Mouse (Mus musculus): ENCODE measurements around the gene Sf3b4. TPM values are rescaled to one million over a fixed set of nuclear protein-coding genes. Genes with fewer than 3 reads are reported as not detected.
"Not testable (repeated sequence)": the region's sequence is repeated elsewhere in the genome, so short reads cannot be mapped to it uniquely, and the experiment has no call there.

The Sf3b4 gene
- total RNA-seq, 2 experiments from 2014 or later: 12.1 to 14.4 TPM

DNA sequence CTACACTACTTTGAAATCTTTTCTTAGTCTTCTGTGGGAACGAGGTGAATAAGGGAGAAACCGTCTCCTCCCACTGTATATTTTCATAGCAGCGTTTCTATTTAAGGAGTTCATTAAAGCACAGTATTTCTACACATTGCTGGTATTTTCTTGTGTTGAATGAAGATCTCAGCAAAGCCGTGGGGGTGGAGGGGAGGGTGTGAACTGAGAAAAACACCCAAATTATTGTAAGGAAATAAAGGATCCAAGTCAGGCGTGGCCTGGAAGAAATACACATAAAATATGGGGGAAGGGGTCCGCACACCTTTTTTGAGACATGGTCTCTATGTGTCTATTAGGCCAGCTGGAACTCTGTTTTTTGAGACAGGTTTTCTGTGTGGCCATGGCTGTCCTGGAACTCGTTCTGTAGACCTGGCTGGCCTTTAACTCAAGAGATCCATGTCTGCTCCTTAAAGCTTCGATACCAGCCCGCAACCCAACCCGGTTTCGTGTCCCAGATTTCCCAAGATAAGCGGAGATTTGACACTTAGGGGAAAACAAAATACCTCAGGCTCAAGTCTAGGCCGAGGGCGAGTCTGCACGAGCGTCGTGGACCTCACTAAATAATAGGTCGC lies 442 bp upstream of the Sf3b4 start:
- DNase-seq (ENCODE audit: low spot score): no peak

- no peak for DNase-seq (ENCODE audit: low spot score)
Measured at GRCm38 (mm10) chr3:96173185-96173584, 1.1 kb downstream of the Sf3b4 start.

DNA sequence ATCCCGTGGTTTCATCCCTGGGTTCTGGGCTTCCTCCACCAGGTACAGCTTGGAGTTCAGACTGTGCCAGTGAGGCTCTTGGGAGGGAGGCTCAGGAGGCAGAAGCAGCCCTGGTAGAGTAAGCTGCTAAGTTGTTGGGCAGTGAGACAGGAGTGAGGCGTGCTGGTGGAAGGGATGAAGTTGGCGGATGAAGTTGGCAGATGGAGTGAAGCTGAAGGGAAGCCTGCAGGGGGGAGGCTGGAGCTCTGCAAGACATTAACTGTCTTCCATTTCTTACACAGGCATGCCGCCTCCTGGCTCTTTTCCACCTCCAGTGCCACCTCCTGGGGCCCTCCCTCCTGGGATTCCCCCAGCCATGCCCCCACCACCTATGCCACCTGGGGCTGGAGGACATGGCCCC lies 1.9 kb downstream of the Sf3b4 start:
- not testable (repeated sequence) for DNase-seq (ENCODE audit: low spot score)

GRCm38 (mm10) chr3:96175251-96175650 lies 3.1 kb downstream of the Sf3b4 start:
- DNase-seq (ENCODE audit: low spot score): no peak

DNA sequence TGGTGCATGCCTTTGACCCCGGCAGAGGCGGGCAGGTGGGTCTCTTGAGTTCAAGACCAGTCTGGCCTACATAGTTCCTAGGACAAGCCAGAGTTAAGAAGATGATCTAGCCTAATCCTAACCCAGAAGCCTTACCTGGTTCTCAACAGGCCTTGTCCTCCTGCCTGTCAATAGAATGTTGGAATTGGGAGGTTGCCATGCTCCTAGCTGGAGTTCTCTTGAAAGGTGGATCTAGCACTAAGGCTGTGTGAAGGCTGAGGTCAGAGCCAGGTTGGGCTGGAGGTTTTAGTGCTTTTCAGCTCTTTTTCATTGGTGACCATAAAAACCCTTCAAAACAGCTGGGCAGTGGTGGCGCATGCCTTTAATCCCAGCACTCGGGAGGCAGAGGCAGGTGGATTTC lies 6.3 kb downstream of the Sf3b4 start:
- no peak for DNase-seq (ENCODE audit: low spot score)

- DNase-seq (ENCODE audit: low spot score): no peak
Measured at GRCm38 (mm10) chr3:96178902-96179301, 6.8 kb downstream of the Sf3b4 start.

- peak; percentile 67 for DNase-seq (ENCODE audit: low spot score)
Measured at GRCm38 (mm10) chr3:96179531-96179930, 7.4 kb downstream of the Sf3b4 start.

DNA sequence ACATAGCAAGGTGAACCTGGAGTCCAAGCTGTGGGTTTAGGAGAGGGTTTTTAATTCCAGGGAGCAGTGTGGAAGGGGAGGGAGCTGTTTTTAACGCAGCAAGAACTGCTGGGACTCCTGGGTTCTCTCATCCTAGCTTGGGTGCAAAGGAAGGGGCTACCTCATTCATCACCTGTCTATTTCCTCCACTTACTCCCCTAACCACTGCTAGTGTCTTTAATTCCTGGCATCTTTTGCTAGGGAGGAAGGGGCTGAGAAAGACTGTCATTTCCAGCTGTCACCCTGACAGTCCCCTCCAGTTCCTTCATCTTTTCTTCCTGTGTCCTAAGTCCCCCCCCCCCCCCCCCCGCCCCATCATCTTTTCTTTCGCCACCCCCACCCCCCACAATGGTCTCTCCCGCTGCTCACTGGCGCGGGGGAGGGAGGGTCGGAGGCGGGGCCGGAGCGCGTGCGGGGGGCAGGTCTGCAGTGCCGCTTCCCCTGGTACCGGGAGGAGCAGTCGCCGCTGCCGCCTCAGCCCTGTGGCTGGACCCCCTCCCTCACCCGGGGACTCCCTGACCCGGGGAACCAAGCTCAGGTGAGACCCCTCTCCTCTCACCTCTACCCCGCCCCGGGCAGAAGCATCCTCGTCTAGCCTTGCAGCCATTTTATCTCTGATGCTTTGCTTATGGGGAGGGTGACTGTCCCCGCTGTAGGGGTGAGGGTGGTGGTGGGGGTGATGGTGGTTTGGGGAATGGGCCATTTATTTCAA lies 8.8 kb downstream of the Sf3b4 start, which contains the start of gene Sv2a:
TSS of gene Sv2a (plus strand) at position 425 of the 751 bp plus-strand sequence.
- DNase-seq (ENCODE audit: low spot score): no peak

DNA sequence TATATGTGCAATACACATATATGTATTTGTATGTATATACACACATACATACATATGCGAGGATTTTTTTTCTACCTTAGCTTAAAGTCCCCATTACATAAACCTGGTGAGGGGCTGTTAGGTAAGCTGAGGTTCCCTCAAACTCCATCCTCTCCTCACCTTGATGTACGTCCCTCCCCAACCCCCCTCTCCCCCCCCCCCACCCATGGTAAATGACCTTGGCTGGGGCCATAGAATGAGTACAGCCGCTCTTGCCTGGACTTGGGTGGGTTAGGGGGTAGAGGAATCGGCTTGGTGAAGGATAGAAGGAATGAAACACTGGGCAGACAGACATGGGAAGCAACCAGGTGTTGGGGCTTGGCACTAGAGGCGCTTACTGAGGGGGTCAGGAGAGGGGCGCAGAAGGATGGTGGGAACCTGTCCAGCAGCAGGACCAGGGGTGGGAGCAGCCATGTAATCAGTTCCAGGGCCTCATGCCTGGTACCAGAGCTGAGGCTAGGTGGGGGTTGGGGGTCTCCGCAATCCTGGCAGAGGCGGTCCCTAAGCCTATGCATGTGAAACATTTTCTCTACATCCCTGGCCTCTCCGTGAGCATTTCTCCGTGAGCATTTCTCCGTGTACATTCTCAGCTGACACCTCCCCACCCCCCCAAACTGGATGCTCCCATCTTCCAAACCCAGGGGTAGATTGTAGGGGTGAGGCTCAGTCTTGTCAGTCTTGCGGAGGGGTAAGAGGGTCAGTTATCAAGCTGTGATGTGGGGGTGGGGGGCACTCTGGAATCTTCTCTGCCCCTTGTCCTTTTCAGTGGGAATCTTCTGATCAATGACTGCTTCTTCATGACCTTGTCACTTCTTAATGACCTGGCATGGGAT lies 9.6 kb downstream of the Sf3b4 start:
- no peak for DNase-seq (ENCODE audit: low spot score)

DNA sequence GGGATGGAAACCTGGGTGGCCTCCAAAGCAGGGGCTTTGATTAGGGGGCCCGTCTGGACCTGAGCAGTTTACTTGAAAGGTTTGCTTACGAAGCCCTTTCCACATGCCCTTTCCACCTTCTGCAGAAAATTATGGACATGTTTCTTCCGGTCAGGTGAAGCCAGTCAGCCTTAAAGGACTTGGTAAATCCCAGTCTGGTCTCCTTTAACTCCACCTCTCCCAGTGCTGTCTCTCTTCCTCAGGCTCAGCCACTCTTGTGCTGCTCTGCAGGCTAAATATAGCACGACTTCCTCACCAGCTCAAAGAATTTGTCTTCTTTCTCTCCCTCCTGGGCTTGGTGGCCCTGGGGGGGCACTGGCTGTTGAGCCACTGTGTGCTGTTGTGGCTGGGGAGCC lies 10.2 kb downstream of the Sf3b4 start:
- no peak for DNase-seq (ENCODE audit: low spot score)

GRCm38 (mm10) chr3:96192977-96193376 lies 20.8 kb downstream of the Sf3b4 start:
- DNase-seq (ENCODE audit: low spot score): no peak

- DNase-seq (ENCODE audit: low spot score): no peak
Measured at GRCm38 (mm10) chr3:96194966-96195365, 22.8 kb downstream of the Sf3b4 start.

GRCm38 (mm10) chr3:96195616-96196313 lies 23.6 kb downstream of the Sf3b4 start:
- DNase-seq (ENCODE audit: low spot score): no peak

- DNase-seq (ENCODE audit: low spot score): no peak
Measured at GRCm38 (mm10) chr3:96196437-96197128, 24.5 kb downstream of the Sf3b4 start.

- DNase-seq (ENCODE audit: low spot score): peak; percentile 87
Measured at GRCm38 (mm10) chr3:96197129-96197749, 25.1 kb downstream of the Sf3b4 start.

- DNase-seq (ENCODE audit: low spot score): no peak
Measured at GRCm38 (mm10) chr3:96198181-96198580, 26.0 kb downstream of the Sf3b4 start.

GRCm38 (mm10) chr3:96198601-96199251 lies 26.6 kb downstream of the Sf3b4 start:
- DNase-seq (ENCODE audit: low spot score): not testable (repeated sequence)

DNA sequence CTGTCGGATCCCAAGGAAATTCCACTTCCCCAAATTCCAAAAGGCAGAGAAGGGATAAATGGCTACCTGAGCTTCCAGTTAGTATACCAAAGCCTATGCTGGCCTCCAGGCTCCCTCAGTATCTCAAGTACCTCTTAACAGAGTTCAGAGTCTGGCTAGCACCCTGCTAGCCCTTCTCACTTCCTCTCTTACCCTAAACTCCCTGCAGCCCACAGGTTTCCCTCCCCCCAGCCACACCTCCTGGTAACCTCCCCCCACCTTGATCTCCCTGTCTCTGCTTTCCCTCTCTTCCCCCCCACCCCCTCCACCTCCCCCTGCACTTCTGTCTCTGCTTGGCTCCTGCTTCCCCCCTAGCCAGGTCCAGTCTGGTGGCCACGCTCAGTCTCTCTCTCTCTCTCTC lies 27.6 kb downstream of the Sf3b4 start:
- DNase-seq (ENCODE audit: low spot score): no peak

DNA sequence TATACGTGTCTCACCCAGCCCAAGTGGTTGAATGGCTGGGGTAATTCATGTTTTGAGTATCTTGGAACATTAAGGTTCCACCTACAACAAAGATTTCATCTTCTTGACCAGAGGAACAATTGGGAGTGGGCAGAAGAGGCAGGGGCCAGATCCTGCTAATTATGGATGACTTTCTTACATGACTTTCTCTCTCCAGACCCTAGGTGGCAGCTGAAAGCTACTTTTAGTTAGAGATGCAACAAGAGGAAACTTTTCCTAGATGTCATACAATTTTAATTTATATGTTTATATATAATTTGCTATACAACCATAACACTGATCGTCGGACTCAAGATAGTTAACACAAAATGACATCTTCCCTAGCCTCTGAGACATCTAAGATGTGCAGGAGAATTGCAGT lies 35.7 kb downstream of the Sf3b4 start:
- no peak for DNase-seq (ENCODE audit: low spot score)

DNA sequence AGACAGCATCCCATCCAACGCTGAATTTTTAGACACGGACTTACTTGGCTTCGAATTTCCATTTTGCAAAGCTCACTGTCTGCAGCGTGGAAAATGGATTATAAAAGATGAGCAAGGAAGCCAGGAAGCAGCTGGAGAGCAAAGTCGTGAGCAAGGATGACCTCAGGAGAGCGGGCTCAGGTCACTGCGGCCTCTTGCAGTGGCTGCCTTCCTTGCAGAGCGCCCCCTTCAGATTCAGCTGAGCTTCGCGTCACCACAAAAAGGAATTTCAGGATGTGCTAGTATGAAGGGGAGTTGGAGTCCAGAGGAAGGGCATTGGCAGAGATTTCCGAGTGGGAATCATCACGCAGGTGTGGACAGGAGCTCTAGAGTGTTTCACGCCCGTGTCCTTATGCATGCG lies 37.1 kb downstream of the Sf3b4 start:
- DNase-seq (ENCODE audit: low spot score): no peak

Data from gastrocnemius, adult 18-20 months (tissue).